Mouse (Mus musculus) neural tube, embryonic 15.5 days (tissue): Measurements from ENCODE around the gene Fut11. TPM values are rescaled to one million over a fixed set of nuclear protein-coding genes. Genes with fewer than 3 reads are reported as not detected.

Experiments used
- ATAC-seq: fragments of 200-750 bp; cut with Nextera tagmentation; 2 replicates; pipeline ENCODE4 v1.8.0; 2017; ENCODE audit warnings: mild to moderate bottlenecking, moderate TSS enrichment, moderate library complexity; ENCODE audit not compliant: low FRiP score
- H3K27ac ChIP-seq: fragments of 300-500 bp; sonication (generic); replicated peaks from 2 replicates; pipeline ENCODE4 v1.5.1; 2015; ENCODE audit warnings: mild to moderate bottlenecking, inconsistent platforms
- H3K27me3 ChIP-seq: fragments of 300-500 bp; sonication (generic); replicated peaks from 2 replicates; pipeline ENCODE4 v1.6.1; 2015; ENCODE audit warnings: inconsistent platforms
- H3K36me3 ChIP-seq: fragments of 300-500 bp; sonication (generic); 2 replicates; pipeline ENCODE4 v1.6.1; 2015; ENCODE audit warnings: inconsistent platforms
- H3K4me1 ChIP-seq: fragments of 300-500 bp; sonication (generic); 2 replicates; pipeline ENCODE4 v1.6.1; 2015; ENCODE audit warnings: inconsistent platforms
- H3K4me2 ChIP-seq: fragments of 300-500 bp; sonication (generic); 2 replicates; pipeline ENCODE4 v1.6.1; 2015; ENCODE audit warnings: inconsistent platforms, mild to moderate bottlenecking, moderate library complexity
- H3K4me3 ChIP-seq: fragments of 300-500 bp; sonication (generic); replicated peaks from 2 replicates; pipeline ENCODE4 v1.5.1; 2015; ENCODE audit warnings: mild to moderate bottlenecking, inconsistent platforms
- H3K9ac ChIP-seq: fragments of 300-500 bp; sonication (generic); replicated peaks from 2 replicates; pipeline ENCODE4 v1.6.1; 2015; ENCODE audit warnings: mild to moderate bottlenecking, inconsistent platforms
- H3K9me3 ChIP-seq: fragments of 300-500 bp; sonication (generic); replicated peaks from 2 replicates; pipeline ENCODE4 v1.6.1; 2016; ENCODE audit warnings: inconsistent platforms
- WGBS: fragments of 180-500 bp; shearing (Covaris S2); methylation state at CpG from one replicate; pipeline ENCODE4 v1.1.7; 2015; ENCODE audit warnings: mixed read lengths; 5-methylcytosine and 5-hydroxymethylcytosine counted together
- polyA plus RNA-seq: library from polyadenylated mRNA; unstranded; fragments of >200 nt; fragmentation: Nextera tagmentation; extraction: Ambion mirVana; gene quantifications from 2 replicates; pipeline ENCODE4 v1.2.1, GENCODE M21; 2015

Fut11 gene
- polyA plus RNA-seq, 1 experiment from 2014 or later: 30.0 TPM

GRCm38 (mm10) chr14:20681742-20682141 is 13.0 kb upstream of the Fut11 start:
- no peak overlapping the region for H3K27ac ChIP-seq
- no peaks in the 10 kb centered on the region for H3K27me3 ChIP-seq
- H3K9ac ChIP-seq: no peak overlapping the region
- no peak overlapping the region for H3K4me2 ChIP-seq
- H3K4me3 ChIP-seq: no peak overlapping the region
- H3K4me1 ChIP-seq: 0 out of 2 replicates have a peak, but pooled peaks cover 2% of the 10 kb centered on the region
- peaks cover 98% of the 10 kb centered on the region for H3K36me3 ChIP-seq
- WGBS: 94% methylated on average over 2 of the region's 2 CpGs
- no peaks in the 10 kb centered on the region for H3K9me3 ChIP-seq
- no peak for ATAC-seq

GRCm38 (mm10) chr14:20682498-20682897 is 12.3 kb upstream of the Fut11 start:
- Histone ChIP-seq H3K4me3 (no peak overlapping the region), H3K27me3 (no peaks in the 10 kb centered on the region), H3K36me3 (peaks cover 99% of the 10 kb centered on the region), H3K4me2 (no peak overlapping the region), H3K9ac (no peak overlapping the region), H3K9me3 (no peaks in the 10 kb centered on the region), H3K27ac (no peak overlapping the region), H3K4me1 (no peaks in the 10 kb centered on the region)
- ATAC-seq: no peak
- 86% methylated on average over 3 of the region's 3 CpGs for WGBS

- Histone ChIP-seq H3K9ac (no peak overlapping the region), H3K9me3 (no peaks in the 10 kb centered on the region), H3K4me1 (no peaks in the 10 kb centered on the region), H3K27ac (no peak overlapping the region), H3K27me3 (no peaks in the 10 kb centered on the region), H3K4me2 (no peak overlapping the region), H3K36me3 (peaks cover 98% of the 10 kb centered on the region), H3K4me3 (no peak overlapping the region)
- 99% methylated on average over 3 of the region's 3 CpGs for WGBS
- ATAC-seq: no peak
Observed at GRCm38 (mm10) chr14:20686576-20686975, 8.2 kb upstream of the Fut11 start.

DNA sequence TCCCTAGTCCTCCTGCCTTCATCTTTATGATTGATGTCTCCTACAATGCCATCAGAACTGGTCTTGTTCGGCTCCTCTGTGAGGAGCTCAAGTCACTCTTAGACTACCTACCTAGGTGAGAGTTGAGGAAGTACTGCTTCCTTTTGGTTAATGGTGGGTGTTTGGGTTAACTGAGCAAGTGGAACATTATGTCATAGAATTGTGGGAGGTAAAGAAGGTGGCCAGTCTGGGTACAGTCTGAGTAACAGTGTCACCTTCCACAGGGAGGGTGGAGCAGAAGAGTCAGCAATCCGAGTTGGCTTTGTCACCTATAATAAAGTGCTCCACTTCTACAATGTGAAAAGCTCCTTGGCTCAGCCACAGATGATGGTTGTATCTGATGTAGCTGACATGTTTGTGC is 5.8 kb upstream of the Fut11 start:
- Histone ChIP-seq H3K4me2 (no peak overlapping the region), H3K9ac (no peak overlapping the region)
- 95% methylated on average over 2 of the region's 2 CpGs for WGBS

DNA sequence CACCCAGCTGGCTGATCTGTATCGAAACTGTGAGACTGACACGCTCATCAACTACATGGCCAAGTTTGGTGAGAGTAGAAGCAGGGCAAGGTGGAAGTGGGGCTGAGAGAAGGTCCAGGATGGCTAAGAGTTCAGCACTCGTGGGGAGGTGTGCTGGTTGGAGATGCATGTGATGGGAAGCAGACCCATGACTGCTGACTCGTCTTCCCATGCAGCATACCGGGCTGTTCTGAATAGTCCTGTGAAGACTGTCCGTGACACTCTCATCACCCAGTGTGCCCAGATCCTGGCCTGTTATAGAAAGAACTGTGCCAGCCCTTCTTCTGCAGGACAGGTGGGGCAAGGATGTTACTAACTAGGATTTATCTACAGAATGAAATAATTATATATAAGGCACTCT is 3.0 kb upstream of the Fut11 start:
- Histone ChIP-seq H3K36me3 (peaks cover 73% of the 10 kb centered on the region), H3K27me3 (no peaks in the 10 kb centered on the region), H3K4me2 (no peak overlapping the region), H3K9me3 (no peaks in the 10 kb centered on the region), H3K4me3 (no peak overlapping the region), H3K27ac (no peak overlapping the region), H3K4me1 (peaks cover 21% of the 10 kb centered on the region), H3K9ac (no peak overlapping the region)
- ATAC-seq: no peak
- 94% methylated on average over 6 of the region's 6 CpGs for WGBS

More for the DNA sequence above, 5.8 kb upstream of the Fut11 start:
- Histone ChIP-seq H3K27me3 (no peaks in the 10 kb centered on the region), H3K4me1 (peaks cover 3% of the 10 kb centered on the region; the same call in 1 of the 2 replicates), H3K36me3 (peaks cover 98% of the 10 kb centered on the region), H3K9me3 (no peaks in the 10 kb centered on the region), H3K4me3 (no peak overlapping the region), H3K27ac (no peak overlapping the region)
- ATAC-seq: no peak

- Histone ChIP-seq H3K36me3 (peaks cover 54% of the 10 kb centered on the region), H3K4me2 (no peak overlapping the region), H3K9me3 (no peaks in the 10 kb centered on the region), H3K9ac (no peak overlapping the region; the same call in 1 of the 2 replicates), H3K27me3 (no peaks in the 10 kb centered on the region), H3K27ac (no peak overlapping the region), H3K4me3 (no peak overlapping the region), H3K4me1 (peaks cover 40% of the 10 kb centered on the region)
- ATAC-seq: no peak
- WGBS: 94% methylated on average over 10 of the region's 10 CpGs
Observed at GRCm38 (mm10) chr14:20693589-20694101, 1.1 kb upstream of the Fut11 start.

GRCm38 (mm10) chr14:20694185-20694883 is 434 bp upstream of the Fut11 start:
- Histone ChIP-seq H3K4me3 (peak overlapping the region; percentile 95), H3K4me1 (peaks cover 47% of the 10 kb centered on the region), H3K36me3 (peaks cover 48% of the 10 kb centered on the region), H3K9ac (peak overlapping the region; percentile 92), H3K9me3 (no peaks in the 10 kb centered on the region), H3K4me2 (peak overlapping the region; percentile 85), H3K27ac (peak overlapping the region; percentile 99), H3K27me3 (no peaks in the 10 kb centered on the region)
- 48% methylated on average over 13 of the region's 13 CpGs for WGBS
- ATAC-seq: peak; percentile 15

DNA sequence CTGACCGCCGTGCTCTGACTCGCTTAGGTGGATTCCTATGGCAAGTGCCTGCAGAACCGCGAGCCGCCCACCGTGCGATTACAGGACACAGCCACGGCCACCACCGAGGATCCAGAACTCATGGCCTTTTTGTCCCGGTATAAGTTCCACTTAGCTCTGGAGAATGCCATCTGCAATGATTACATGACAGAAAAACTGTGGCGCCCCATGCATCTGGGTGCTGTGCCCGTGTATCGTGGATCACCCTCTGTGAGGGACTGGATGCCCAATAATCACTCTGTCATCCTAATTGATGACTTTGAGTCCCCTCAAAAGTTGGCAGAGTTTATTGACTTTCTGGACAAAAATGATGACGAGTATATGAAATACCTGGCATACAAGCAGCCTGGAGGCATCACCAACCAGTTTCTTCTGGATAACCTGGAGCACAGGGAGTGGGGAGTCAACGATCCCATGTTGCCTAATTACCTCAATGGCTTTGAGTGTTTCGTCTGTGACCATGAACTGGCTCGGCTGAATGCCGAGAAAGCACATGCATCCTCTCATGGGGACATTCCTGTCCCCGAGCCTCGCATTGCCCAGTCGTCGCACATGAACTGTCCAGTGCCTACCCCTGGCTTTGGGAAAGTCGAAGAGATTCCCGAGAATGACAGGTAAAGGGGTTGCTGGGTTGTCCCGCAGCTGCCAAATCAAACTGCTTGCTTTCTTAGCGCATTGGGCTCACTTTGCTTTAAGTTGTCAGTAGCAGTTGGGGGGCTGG is 1.2 kb downstream of the Fut11 start:
- 0 out of 2 replicates have a peak, but pooled peaks have one; percentile 1 for ATAC-seq
- Histone ChIP-seq H3K4me3 (peak overlapping the region; percentile 95), H3K36me3 (peaks cover 37% of the 10 kb centered on the region), H3K4me2 (peak overlapping the region; percentile 85), H3K27ac (peak overlapping the region; percentile 99), H3K27me3 (no peaks in the 10 kb centered on the region), H3K9ac (peak overlapping the region; percentile 92), H3K9me3 (no peaks in the 10 kb centered on the region), H3K4me1 (peaks cover 62% of the 10 kb centered on the region)
- WGBS: 8% methylated on average over 27 of the region's 27 CpGs

GRCm38 (mm10) chr14:20696986-20697385 is 2.2 kb downstream of the Fut11 start:
- WGBS: 3% methylated on average over 1 of the region's 1 CpGs
- Histone ChIP-seq H3K36me3 (peaks cover 26% of the 10 kb centered on the region), H3K4me1 (peaks cover 72% of the 10 kb centered on the region), H3K9ac (peak overlapping the region; percentile 92), H3K27me3 (no peaks in the 10 kb centered on the region), H3K9me3 (no peaks in the 10 kb centered on the region), H3K4me2 (peak overlapping the region; percentile 85), H3K27ac (peak overlapping the region; percentile 37; the same call in 1 of the 2 replicates), H3K4me3 (peak overlapping the region; percentile 95)
- no peak for ATAC-seq

GRCm38 (mm10) chr14:20698515-20698914 is 3.7 kb downstream of the Fut11 start:
- Histone ChIP-seq H3K9ac (0 out of 2 replicates have a peak overlapping the region, but pooled peaks have one; percentile 5), H3K36me3 (peaks cover 11% of the 10 kb centered on the region), H3K4me1 (peaks cover 77% of the 10 kb centered on the region), H3K27me3 (no peaks in the 10 kb centered on the region), H3K4me2 (peak overlapping the region; percentile 85), H3K27ac (no peak overlapping the region), H3K9me3 (no peaks in the 10 kb centered on the region), H3K4me3 (no peak overlapping the region)
- 90% methylated on average over 2 of the region's 2 CpGs for WGBS
- ATAC-seq: no peak

GRCm38 (mm10) chr14:20700362-20700761 is 5.6 kb downstream of the Fut11 start:
- no peak overlapping the region for H3K9ac ChIP-seq
- no peak overlapping the region for H3K27ac ChIP-seq
- no peak for ATAC-seq
- H3K4me1 ChIP-seq: peaks cover 73% of the 10 kb centered on the region
- peaks cover 12% of the 10 kb centered on the region for H3K36me3 ChIP-seq
- H3K4me3 ChIP-seq: no peak overlapping the region
- H3K4me2 ChIP-seq: no peak overlapping the region; the same call in 1 of the 2 replicates
- H3K9me3 ChIP-seq: no peaks in the 10 kb centered on the region
- 86% methylated on average over 3 of the region's 3 CpGs for WGBS
- H3K27me3 ChIP-seq: no peaks in the 10 kb centered on the region
